Comparison of ENCODE assay signal across 8 mouse cellular contexts in the genomic region with DNA sequence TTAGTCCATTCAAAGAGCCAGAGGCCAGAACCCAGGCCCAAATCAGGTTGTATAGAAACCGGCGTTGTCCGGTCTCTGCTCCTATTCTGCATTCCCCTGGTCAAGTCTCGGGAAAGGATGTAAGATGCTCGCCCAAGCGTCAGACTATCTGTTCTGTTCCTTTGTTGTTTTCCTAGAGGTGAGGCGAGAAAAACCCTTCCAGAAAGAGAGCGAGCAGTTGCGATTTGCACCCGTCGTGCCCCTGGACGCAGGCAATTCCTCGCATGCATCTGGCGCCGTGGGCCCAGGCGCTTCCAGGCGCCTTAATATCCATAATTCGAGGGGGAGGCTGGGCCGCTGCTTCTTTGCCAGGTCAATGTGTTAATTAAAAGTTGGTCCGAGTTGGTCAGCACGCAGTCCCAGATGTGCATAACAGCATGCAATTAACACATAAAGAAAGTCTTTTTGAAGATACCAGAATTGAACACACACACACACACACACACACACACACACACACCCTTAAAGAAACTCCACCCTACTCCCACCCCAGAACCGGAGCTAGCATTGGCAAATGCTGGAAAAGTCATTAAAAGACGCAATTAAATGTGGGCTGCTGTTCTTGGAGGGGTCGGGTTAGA. TPM values are rescaled to one million over a fixed set of nuclear protein-coding genes. Genes with fewer than 3 reads are reported as not detected.
DNase-seq lines count a peak whose midpoint lies in the region; ATAC-seq and TF ChIP-seq lines count a peak whose summit lies in the region.
"Had no signal": no experiment of that assay in that cellular context is flagged by ENCODE, and none has a peak within 500 bp of the region (broad histone marks: within the 10 kb centered on the region; RNA-seq: fewer than 3 reads in every experiment).

No protein-coding gene starts in this region.

- no peaks in the 10 kb centered on the region; the same call in 1 of the 2 replicates for H3K4me1 ChIP-seq in lung, postnatal 0 days (ENCODE audit: insufficient read depth, low read depth, low read length)
- H3K4me1 ChIP-seq in forebrain, embryonic 16.5 days (replicated peaks; ENCODE audit: control insufficient read depth, insufficient read depth, low read length): peaks cover 46% of the 10 kb centered on the region
- no peaks in the 10 kb centered on the region for H3K4me1 ChIP-seq in thymus, adult 2 months (replicated peaks; ENCODE audit: control insufficient read depth, insufficient read depth, low read length)

- TF ChIP-seq POLR2A in thymus, adult 2 months (IDR thresholded peaks at IDR 0.05; ENCODE audit: control insufficient read depth, extremely low read depth, insufficient read depth, low read length, poor library complexity): no peak

- no peak overlapping the region for H3K4me3 ChIP-seq in lung, postnatal 0 days (ENCODE audit: low read depth, low read length)
- H3K4me3 ChIP-seq in forebrain, embryonic 16.5 days (replicated peaks; ENCODE audit: low read length): peak overlapping the region; percentile 36; the same call in 1 of the 2 replicates
- H3K4me3 ChIP-seq in thymus, adult 2 months (ENCODE audit: control insufficient read depth, insufficient read depth, low read length): no peak overlapping the region

- H3K9me3 ChIP-seq in lung, postnatal 0 days (ENCODE audit: low read length): no peaks in the 10 kb centered on the region
- peaks cover 2% of the 10 kb centered on the region; the same call in 1 of the 2 replicates for H3K9me3 ChIP-seq in forebrain, embryonic 16.5 days (ENCODE audit: control insufficient read depth, low read length)

- ATAC-seq in lung, postnatal 0 days: no peak
- ATAC-seq in forebrain, embryonic 16.5 days: no peak
- ATAC-seq in erythroblast, adult 5-6 weeks (replicated peaks; ENCODE audit: low FRiP score, poor library complexity, severe bottlenecking): no peak
- no peak for ATAC-seq in megakaryocyte, adult 5-6 weeks (ENCODE audit: poor library complexity, severe bottlenecking)

- no peaks in the 10 kb centered on the region for H3K36me3 ChIP-seq in lung, postnatal 0 days (ENCODE audit: insufficient read depth, low read length)
- H3K36me3 ChIP-seq in forebrain, embryonic 16.5 days (ENCODE audit: control insufficient read depth, insufficient read depth): no peaks in the 10 kb centered on the region
- H3K36me3 ChIP-seq in thymus, adult 2 months (ENCODE audit: control insufficient read depth, insufficient read depth, low read length): no peaks in the 10 kb centered on the region

- H3K27ac ChIP-seq in lung, postnatal 0 days (ENCODE audit: low read length): no peak overlapping the region
- H3K27ac ChIP-seq in forebrain, embryonic 16.5 days (ENCODE audit: low read length): no peak overlapping the region
- no peak overlapping the region for H3K27ac ChIP-seq in thymus, adult 2 months (ENCODE audit: control insufficient read depth, insufficient read depth, low read length)

- WGBS in lung, postnatal 0 days: 26% methylated on average over 24 of the region's 24 CpGs
- 10% methylated on average over 24 of the region's 24 CpGs for WGBS in forebrain, embryonic 16.5 days
- WGBS in thymus, adult 2 months: 20% methylated on average over 24 of the region's 24 CpGs

- no peak for TF ChIP-seq CTCF in lung, postnatal 0 days (IDR thresholded peaks at IDR 0.05)
- TF ChIP-seq CTCF in thymus, adult 2 months (IDR thresholded peaks at IDR 0.05; ENCODE audit: borderline replicate concordance, control insufficient read depth, extremely low read depth, insufficient read depth, low read length, poor library complexity): no peak

- peaks cover 52% of the 10 kb centered on the region for H3K27me3 ChIP-seq in lung, postnatal 0 days (replicated peaks; ENCODE audit: insufficient read depth, low read length)
- H3K27me3 ChIP-seq in forebrain, embryonic 16.5 days (replicated peaks; ENCODE audit: control insufficient read depth, insufficient read depth, low read length): peaks cover 44% of the 10 kb centered on the region
- H3K27me3 ChIP-seq in thymus, adult 2 months (ENCODE audit: control insufficient read depth, insufficient read depth, low read length): peaks cover 13% of the 10 kb centered on the region

- peak overlapping the region; percentile 35 for H3K4me2 ChIP-seq in lung, postnatal 0 days (replicated peaks; ENCODE audit: low read depth, low read length)
- H3K4me2 ChIP-seq in forebrain, embryonic 16.5 days (ENCODE audit: low read length): peak overlapping the region; percentile 60

- DNase-seq in lung, postnatal 0 days (ENCODE audit: low spot score): no peak
- no peak for DNase-seq in lung, postnatal 10 days
- DNase-seq in mesoderm, embryonic 11.5 days (ENCODE audit: low read depth, low spot score): peak; percentile 23
- DNase-seq in thymus, adult 2 months: no peak

- no peak overlapping the region for H3K9ac ChIP-seq in lung, postnatal 0 days (replicated peaks; ENCODE audit: low read depth)
- no peak overlapping the region for H3K9ac ChIP-seq in forebrain, embryonic 16.5 days (replicated peaks; ENCODE audit: low read depth, low read length)

- no peak for TF ChIP-seq EP300 in lung, postnatal 0 days (IDR thresholded peaks at IDR 0.05)

RNA-seq across cellular contexts. Expression of gene Esrrg, which starts 3.8 kb away (rescaled TPM):
- 0.54 and 0.93 TPM in 2 replicates for polyA plus RNA-seq in lung, postnatal 0 days (2015; fragmentation: Nextera tagmentation; extraction: Ambion mirVana)
- 8.5 and 11.2 TPM in 2 replicates for polyA plus RNA-seq in forebrain, embryonic 16.5 days (2015; fragmentation: Nextera tagmentation; extraction: Ambion mirVana)
- polyA plus RNA-seq in thymus, adult 2 months (2012; rRNA removed): 0.48 and 1.0 TPM in 2 replicates
- total RNA-seq in erythroblast, adult 5-6 weeks (2015; ENCODE audit: low replicate concordance): not detected in 2 replicates
- not detected in 2 replicates for total RNA-seq in erythroblast, adult 5-6 weeks (2017; ENCODE audit: low replicate concordance)
- not detected in 2 replicates for total RNA-seq in megakaryocyte, adult 5-6 weeks (2015)
- not detected in 2 replicates for total RNA-seq in megakaryocyte, adult 5-6 weeks (2017)
- total RNA-seq: megakaryocyte-erythroid progenitor cell, adult 5-6 weeks had no signal
